Comparison of ENCODE assay signal across 16 mouse cellular contexts in genomic region chr2:71779266-71779888, GRCm38 (mm10). TPM values are rescaled to one million over a fixed set of nuclear protein-coding genes. Genes with fewer than 3 reads are reported as not detected.
DNase-seq lines count a peak whose midpoint lies in the region; ATAC-seq lines count a peak whose summit lies in the region.
"Had no signal": no experiment of that assay in that cellular context is flagged by ENCODE, and none has a peak within 500 bp of the region (broad histone marks: within the 10 kb centered on the region; RNA-seq: fewer than 3 reads in every experiment).

No protein-coding gene starts in this region.

- no peak overlapping the region for H3K27ac ChIP-seq in liver, embryonic 11.5 days (ENCODE audit: low read depth, low read length)
- H3K27ac ChIP-seq in liver, embryonic 12.5 days, result no peak overlapping the region
- peak overlapping the region; percentile 62 to 69 for H3K27ac ChIP-seq in heart, embryonic 14.5 days (replicated peaks in 1 of 2; ENCODE audit: control insufficient read depth in 1 of 2, insufficient read depth in 1 of 2, low read depth in 2 of 2, low read length in 2 of 2)
- H3K27ac ChIP-seq: limb, embryonic 12.5 days; neural tube, embryonic 15.5 days had no signal

- H3K4me2 ChIP-seq in liver, embryonic 11.5 days, result no peak overlapping the region
- H3K4me2 ChIP-seq in liver, embryonic 12.5 days, result no peak overlapping the region
- H3K4me2 ChIP-seq in heart, embryonic 14.5 days (ENCODE audit: low read length), result no peak overlapping the region
- H3K4me2 ChIP-seq: limb, embryonic 12.5 days; neural tube, embryonic 15.5 days had no signal

- peak; percentile 25 for DNase-seq in embryo, embryonic 10 days (ENCODE audit: low spot score)
- DNase-seq in embryo, embryonic 10.5 days (ENCODE audit: low spot score), result no peak
- DNase-seq in liver, embryonic 11.5 days (ENCODE audit: low spot score), result no peak
- peak; percentile 46 for DNase-seq in lung, postnatal 25 days (ENCODE audit: low spot score)
- no peak for DNase-seq in right cerebral cortex, postnatal 14 days
- DNase-seq in frontal cortex, postnatal 36 days (ENCODE audit: low spot score in 2 of 2), result no peak
- DNase-seq: gastrocnemius, postnatal 10 days; right cerebral cortex, postnatal 25 days had no signal

- H3K4me1 ChIP-seq in liver, embryonic 11.5 days (replicated peaks; ENCODE audit: control insufficient read depth, insufficient read depth, low read length), result no peaks in the 10 kb centered on the region
- no peaks in the 10 kb centered on the region for H3K4me1 ChIP-seq in liver, embryonic 12.5 days
- H3K4me1 ChIP-seq in heart, embryonic 14.5 days (ENCODE audit: control insufficient read depth in 2 of 2, insufficient read depth in 2 of 2, low read length in 2 of 2), result peaks cover 11% of the 10 kb centered on the region in 2 experiments; a peak in 3 of 4 replicates
- H3K4me1 ChIP-seq: limb, embryonic 12.5 days had no signal

- no peaks in the 10 kb centered on the region for H3K9me3 ChIP-seq in liver, embryonic 11.5 days (ENCODE audit: control insufficient read depth, low read length)
- H3K9me3 ChIP-seq in liver, embryonic 12.5 days (replicated peaks), result no peaks in the 10 kb centered on the region
- no peaks in the 10 kb centered on the region for H3K9me3 ChIP-seq in heart, embryonic 14.5 days (ENCODE audit: control insufficient read depth, low read length)
- H3K9me3 ChIP-seq: G1E; limb, embryonic 12.5 days; neural tube, embryonic 15.5 days had no signal

- H3K9ac ChIP-seq in liver, embryonic 11.5 days (ENCODE audit: low read depth, low read length), result no peak overlapping the region
- H3K9ac ChIP-seq in liver, embryonic 12.5 days, result no peak overlapping the region
- no peak overlapping the region for H3K9ac ChIP-seq in heart, embryonic 14.5 days (ENCODE audit: low read length)
- H3K9ac ChIP-seq: limb, embryonic 12.5 days; neural tube, embryonic 15.5 days had no signal

- H3K27me3 ChIP-seq in liver, embryonic 11.5 days (replicated peaks; ENCODE audit: control insufficient read depth, insufficient read depth, low read length), result no peaks in the 10 kb centered on the region
- peaks cover 10% of the 10 kb centered on the region; the same call in 1 of the 2 replicates for H3K27me3 ChIP-seq in liver, embryonic 12.5 days (replicated peaks)
- H3K27me3 ChIP-seq in heart, embryonic 14.5 days (ENCODE audit: control insufficient read depth, insufficient read depth, low read length), result no peaks in the 10 kb centered on the region
- H3K27me3 ChIP-seq: neural tube, embryonic 15.5 days had no signal

- WGBS in liver, embryonic 11.5 days, result 38% methylated on average over 5 of the region's 5 CpGs
- WGBS in liver, embryonic 12.5 days (ENCODE audit: insufficient replicate concordance), result 22% methylated on average over 5 of the region's 5 CpGs
- 44% methylated on average over 5 of the region's 5 CpGs for WGBS in heart, embryonic 14.5 days

- ATAC-seq in liver, embryonic 11.5 days (replicated peaks; ENCODE audit: low FRiP score), result 0 out of 2 replicates have a peak, but pooled peaks have one; percentile 10
- no peak for ATAC-seq in liver, embryonic 12.5 days
- peak; percentile 59 for ATAC-seq in heart, embryonic 14.5 days (ENCODE audit: insufficient number of reproducible peaks, insufficient read depth, low FRiP score, low read depth)
- ATAC-seq: activated CD4-positive, CD25-positive, alpha-beta regulatory T cell, adult 4 months; hindbrain, embryonic 16.5 days; midbrain, embryonic 16.5 days had no signal

- no peak overlapping the region for H3K4me3 ChIP-seq in liver, embryonic 11.5 days (ENCODE audit: low read depth, low read length)
- H3K4me3 ChIP-seq in liver, embryonic 12.5 days, result no peak overlapping the region
- no peak overlapping the region for H3K4me3 ChIP-seq in heart, embryonic 14.5 days (ENCODE audit: control insufficient read depth in 1 of 2, insufficient read depth in 1 of 2, low read depth in 1 of 2, low read length in 2 of 2)
- H3K4me3 ChIP-seq: limb, embryonic 12.5 days; neural tube, embryonic 15.5 days had no signal

- H3K36me3 ChIP-seq in liver, embryonic 11.5 days (ENCODE audit: control insufficient read depth, insufficient read depth, low read length), result no peaks in the 10 kb centered on the region
- no peaks in the 10 kb centered on the region for H3K36me3 ChIP-seq in liver, embryonic 12.5 days
- H3K36me3 ChIP-seq in heart, embryonic 14.5 days (ENCODE audit: control insufficient read depth, insufficient read depth, low read length), result no peaks in the 10 kb centered on the region
- H3K36me3 ChIP-seq: G1E; limb, embryonic 12.5 days; neural tube, embryonic 15.5 days had no signal

RNA-seq across cellular contexts. Expression of gene Itga6, which starts 34.0 kb away (rescaled TPM):
- 22.3 and 24.2 TPM in 2 replicates for polyA plus RNA-seq in liver, embryonic 11.5 days (2014; fragmentation: Nextera tagmentation; extraction: Ambion mirVana)
- polyA plus RNA-seq in liver, embryonic 12.5 days (2016; fragmentation: Nextera tagmentation; extraction: Ambion mirVana), result 14.2 and 14.6 TPM in 2 replicates
- polyA plus RNA-seq in heart, embryonic 14.5 days (2014; fragmentation: Nextera tagmentation; extraction: Ambion mirVana), result 96.4 and 103 TPM in 2 replicates

Comparison
In these comparisons a context has a peak if more than half of its experiments do, and no peak if none do; other contexts are left out.
1. DNase-seq: peak in embryo, embryonic 10 days (single experiment) and lung, postnatal 25 days (single experiment); none in embryo, embryonic 10.5 days (single experiment), liver, embryonic 11.5 days (single experiment), right cerebral cortex, postnatal 14 days (single experiment) and frontal cortex, postnatal 36 days (0 of 2).
2. H3K27ac ChIP-seq: peak in heart, embryonic 14.5 days (2 of 2); none in liver, embryonic 11.5 days (single experiment) and liver, embryonic 12.5 days (single experiment).